Mouse (Mus musculus) megakaryocyte, embryonic 14.5 days (primary cell): ENCODE results near the gene Bach2. TPM values are rescaled to one million over a fixed set of nuclear protein-coding genes. Genes with fewer than 3 reads are reported as not detected.

ENCODE experiments used
- H3K27me3 ChIP-seq: replicated peaks from 2 replicates; pipeline ENCODE3; 2012; ENCODE audit warnings: inconsistent platforms
- H3K36me3 ChIP-seq: replicated peaks from 2 replicates; pipeline ENCODE3; 2012; ENCODE audit warnings: low read length, inconsistent platforms, mixed read lengths
- H3K4me1 ChIP-seq: 2 replicates; pipeline ENCODE4 v1.6.1; 2012; ENCODE audit warnings: inconsistent platforms
- H3K4me3 ChIP-seq: replicated peaks from 2 replicates; pipeline ENCODE3; 2012; ENCODE audit warnings: moderate library complexity, mild to moderate bottlenecking, inconsistent platforms
- H3K9me3 ChIP-seq: 2 replicates; pipeline ENCODE4 v1.6.1; 2012; ENCODE audit warnings: inconsistent platforms
- FLI1 ChIP-seq: IDR thresholded peaks from 2 replicates; pipeline ENCODE4 v1.6.1; 2012; ENCODE audit warnings: low read length, inconsistent platforms, mixed read lengths
- GATA1 ChIP-seq: IDR thresholded peaks from 3 replicates; pipeline ENCODE4 v1.6.1; 2012; ENCODE audit warnings: mixed read lengths, low read length, inconsistent platforms, borderline replicate concordance
- polyA plus RNA-seq: library from polyadenylated mRNA; stranded (reverse); fragments of >175 nt; gene quantifications from 2 replicates; pipeline ENCODE4 v1.2.3, GENCODE M21; 2012; ENCODE audit warnings: low replicate concordance; ENCODE audit not compliant: insufficient read depth

Gene Bach2
- polyA plus RNA-seq, 1 experiment, result 0.27 TPM

DNA sequence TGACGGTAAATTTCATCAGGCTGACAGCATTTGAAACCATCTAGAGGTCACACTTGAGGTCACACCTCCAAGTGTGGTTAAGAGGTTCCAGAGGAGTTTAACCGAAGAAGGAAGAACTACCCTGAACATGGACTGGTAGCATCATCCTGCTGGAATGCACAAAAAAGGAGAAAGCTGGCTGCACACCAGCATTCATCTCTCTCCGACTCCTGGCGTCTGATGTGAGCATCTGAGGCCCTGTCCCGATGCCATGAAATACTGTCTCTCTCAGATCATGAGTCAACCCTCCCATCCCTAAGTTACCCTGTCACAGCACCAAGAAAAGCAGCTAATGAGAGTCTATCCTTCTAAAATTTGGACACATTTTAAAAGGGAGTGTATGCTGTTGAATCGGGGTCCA, 17.6 kb upstream of the Bach2 start:
- Histone ChIP-seq H3K4me3 (no peak overlapping the region), H3K9me3 (no peaks in the 10 kb centered on the region), H3K27me3 (peaks cover 29% of the 10 kb centered on the region), H3K36me3 (no peaks in the 10 kb centered on the region), H3K4me1 (peaks cover 11% of the 10 kb centered on the region)
- TF ChIP-seq GATA1 (no peak), FLI1 (no peak)

- TF ChIP-seq FLI1, result no peak
- H3K36me3 ChIP-seq, result no peaks in the 10 kb centered on the region
- H3K4me1 ChIP-seq, result peaks cover 11% of the 10 kb centered on the region
- no peak overlapping the region for H3K4me3 ChIP-seq
- H3K9me3 ChIP-seq, result no peaks in the 10 kb centered on the region
- H3K27me3 ChIP-seq, result peaks cover 45% of the 10 kb centered on the region
Observed at GRCm38 (mm10) chr4:32223563-32223962, 15.0 kb upstream of the Bach2 start.

- TF ChIP-seq GATA1 (no peak), FLI1 (no peak)
- H3K9me3 ChIP-seq, result no peaks in the 10 kb centered on the region
- no peaks in the 10 kb centered on the region for H3K36me3 ChIP-seq
- H3K4me1 ChIP-seq, result peaks cover 11% of the 10 kb centered on the region
- no peak overlapping the region for H3K4me3 ChIP-seq
- peaks cover 52% of the 10 kb centered on the region for H3K27me3 ChIP-seq
Observed at GRCm38 (mm10) chr4:32225191-32225590, 13.4 kb upstream of the Bach2 start.

- Histone ChIP-seq H3K36me3 (no peaks in the 10 kb centered on the region), H3K27me3 (peaks cover 55% of the 10 kb centered on the region), H3K4me1 (no peaks in the 10 kb centered on the region; the same call in 1 of the 2 replicates), H3K4me3 (no peak overlapping the region), H3K9me3 (no peaks in the 10 kb centered on the region)
- TF ChIP-seq FLI1 (no peak), GATA1 (no peak)
Observed at GRCm38 (mm10) chr4:32227970-32228557, 10.5 kb upstream of the Bach2 start.

DNA sequence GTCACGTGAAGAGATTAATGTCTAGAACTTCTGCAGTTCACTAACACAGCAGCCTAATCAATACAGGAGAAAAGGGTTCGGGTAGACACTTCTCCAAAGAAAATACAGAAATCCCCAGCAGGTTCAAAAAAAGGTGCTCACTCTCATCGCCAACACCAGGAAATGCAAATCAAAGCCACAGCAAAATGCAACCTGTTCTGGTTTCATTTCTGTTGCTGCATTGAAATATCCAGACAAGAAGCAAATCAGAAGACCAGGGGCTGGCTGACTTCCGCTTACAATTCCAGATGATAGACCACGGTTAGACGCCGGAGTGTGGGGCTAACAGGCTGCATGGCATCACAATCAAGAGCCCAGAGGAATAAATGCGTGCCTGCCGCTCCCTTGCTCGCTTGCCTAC, 9.3 kb upstream of the Bach2 start:
- Histone ChIP-seq H3K9me3 (no peaks in the 10 kb centered on the region), H3K27me3 (peaks cover 64% of the 10 kb centered on the region), H3K36me3 (no peaks in the 10 kb centered on the region), H3K4me3 (no peak overlapping the region), H3K4me1 (no peaks in the 10 kb centered on the region)
- TF ChIP-seq GATA1 (no peak), FLI1 (no peak)

GRCm38 (mm10) chr4:32231258-32232055, 7.1 kb upstream of the Bach2 start:
- Histone ChIP-seq H3K4me1 (no peaks in the 10 kb centered on the region), H3K9me3 (no peaks in the 10 kb centered on the region), H3K27me3 (peaks cover 75% of the 10 kb centered on the region), H3K36me3 (no peaks in the 10 kb centered on the region), H3K4me3 (no peak overlapping the region)
- TF ChIP-seq GATA1, result no peak
- TF ChIP-seq FLI1, result no peak

DNA sequence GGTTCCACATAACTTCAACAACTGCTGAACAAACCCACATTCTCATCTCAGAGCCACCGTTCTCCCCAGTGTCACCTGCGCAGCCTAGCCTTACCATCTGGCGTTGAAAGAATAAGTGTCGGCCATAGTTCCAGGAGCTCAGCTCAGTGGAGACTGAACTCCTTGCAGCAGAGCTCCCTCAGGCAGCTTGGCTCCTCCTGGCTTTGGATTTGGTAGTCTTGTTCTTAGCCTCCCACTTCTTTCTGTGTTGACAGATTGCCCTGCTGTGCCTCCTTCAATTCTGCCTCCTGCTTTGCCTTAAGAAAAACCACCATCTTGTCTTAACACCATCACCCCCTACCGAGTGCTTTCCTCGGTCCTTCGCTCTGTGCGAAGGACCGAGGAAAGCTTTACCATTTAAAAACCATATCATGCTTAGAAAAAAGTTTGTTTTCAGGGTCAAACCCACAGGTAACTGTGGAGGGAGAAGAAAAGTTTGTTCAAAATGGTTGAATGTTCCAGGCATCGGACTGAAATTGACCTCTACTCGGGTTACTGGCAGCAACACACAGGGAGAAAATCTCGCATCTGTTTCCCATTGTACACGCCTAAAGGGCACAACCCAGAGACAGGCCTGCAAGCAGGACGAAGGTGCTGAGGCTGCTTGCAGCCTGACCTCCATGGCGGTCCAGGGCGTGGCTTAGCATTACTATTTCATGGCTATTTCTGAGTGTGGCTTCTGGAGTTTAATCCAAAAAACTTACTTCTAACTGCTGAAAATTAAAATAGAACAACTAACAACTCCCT, 2.5 kb upstream of the Bach2 start:
- TF ChIP-seq GATA1 (no peak), FLI1 (no peak)
- Histone ChIP-seq H3K4me3 (no peak overlapping the region), H3K27me3 (peaks cover 92% of the 10 kb centered on the region), H3K4me1 (peaks cover 14% of the 10 kb centered on the region), H3K9me3 (no peaks in the 10 kb centered on the region), H3K36me3 (no peaks in the 10 kb centered on the region)

- H3K4me3 ChIP-seq, result peak overlapping the region; percentile 94
- H3K9me3 ChIP-seq, result no peaks in the 10 kb centered on the region
- no peaks in the 10 kb centered on the region for H3K36me3 ChIP-seq
- peaks cover 90% of the 10 kb centered on the region for H3K27me3 ChIP-seq
- peaks cover 14% of the 10 kb centered on the region for H3K4me1 ChIP-seq
- TF ChIP-seq GATA1, result no peak
- TF ChIP-seq FLI1, result no peak
Observed at GRCm38 (mm10) chr4:32238921-32239748, 531 bp downstream of the Bach2 start.

- Histone ChIP-seq H3K4me3 (peak overlapping the region; percentile 94), H3K4me1 (peaks cover 17% of the 10 kb centered on the region), H3K9me3 (no peaks in the 10 kb centered on the region), H3K36me3 (no peaks in the 10 kb centered on the region), H3K27me3 (peaks cover 90% of the 10 kb centered on the region)
- TF ChIP-seq GATA1 (no peak), FLI1 (no peak)
Observed at GRCm38 (mm10) chr4:32239749-32240131, 1.1 kb downstream of the Bach2 start.
